ENCODE assay signal across 16 mouse cellular contexts in the genomic region with DNA sequence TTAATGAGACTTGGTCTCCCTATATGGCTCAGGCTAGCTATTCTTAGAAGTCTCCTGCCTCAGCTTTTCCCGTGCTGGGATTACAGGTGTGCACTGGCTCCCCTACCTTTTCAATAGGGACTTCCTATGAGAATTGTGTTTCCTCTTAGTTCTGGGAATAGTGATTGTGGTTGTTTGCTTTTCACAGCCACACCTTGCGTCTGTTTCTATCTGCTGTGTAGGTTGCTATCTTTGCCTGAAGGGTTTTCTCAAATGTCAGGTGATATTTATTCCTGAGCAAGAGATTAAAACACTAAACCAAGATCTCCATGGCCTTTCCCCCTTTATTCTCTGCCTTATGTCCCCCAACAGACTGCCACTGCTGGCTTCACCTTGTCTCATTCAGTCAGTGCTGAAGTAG.
"Had no signal": no experiment of that assay in that cellular context is flagged by ENCODE, and none has a peak within 500 bp of the region (broad histone marks: within the 10 kb centered on the region; RNA-seq: fewer than 3 reads in every experiment).

No protein-coding gene starts in this region.

- H3K4me2 ChIP-seq: liver, embryonic 12.5 days; lung, embryonic 14.5 days; midbrain, embryonic 13.5 days; neural tube, embryonic 13.5 days; neural tube, embryonic 15.5 days had no signal

- DNase-seq: lung, adult 18-20 months; lung, embryonic 14.5 days; lung, postnatal 10 days; lung, postnatal 4 days; right cerebral cortex, postnatal 14 days; thymus, adult 18-20 months; thymus, postnatal 14 days; thymus, postnatal 36 days had no signal

- H3K4me1 ChIP-seq: midbrain, embryonic 10.5 days; neural tube, embryonic 13.5 days had no signal

- H3K27me3 ChIP-seq: liver, embryonic 12.5 days; midbrain, embryonic 13.5 days; neural tube, embryonic 13.5 days; neural tube, embryonic 15.5 days had no signal

- H3K27ac ChIP-seq: liver, embryonic 12.5 days; liver, embryonic 14.5 days; midbrain, embryonic 10.5 days; midbrain, embryonic 13.5 days; neural tube, embryonic 13.5 days; neural tube, embryonic 15.5 days had no signal

- H3K9ac ChIP-seq: liver, embryonic 12.5 days; liver, embryonic 14.5 days; lung, embryonic 14.5 days; midbrain, embryonic 13.5 days; neural tube, embryonic 13.5 days; neural tube, embryonic 15.5 days had no signal

- H3K36me3 ChIP-seq: liver, embryonic 12.5 days; midbrain, embryonic 10.5 days; midbrain, embryonic 13.5 days; neural tube, embryonic 13.5 days; neural tube, embryonic 15.5 days had no signal

- H3K4me3 ChIP-seq: liver, embryonic 12.5 days; midbrain, embryonic 10.5 days; midbrain, embryonic 13.5 days; myocyte; neural tube, embryonic 13.5 days; neural tube, embryonic 15.5 days had no signal

- ATAC-seq: liver, embryonic 12.5 days; midbrain, embryonic 13.5 days; midbrain, embryonic 16.5 days had no signal

- H3K9me3 ChIP-seq: liver, embryonic 12.5 days; midbrain, embryonic 10.5 days; midbrain, embryonic 13.5 days; neural tube, embryonic 13.5 days; neural tube, embryonic 15.5 days had no signal
